Mouse (Mus musculus) stomach, embryonic 15.5 days (tissue): ENCODE results near the gene Erbb4. TPM values are rescaled to one million over a fixed set of nuclear protein-coding genes. Genes with fewer than 3 reads are reported as not detected.
"Not testable (repeated sequence)": the region's sequence is repeated elsewhere in the genome, so short reads cannot be mapped to it uniquely, and the experiment has no call there.

Experiments used
- ATAC-seq: fragments of 200-750 bp; cut with Nextera tagmentation; 2 replicates; pipeline ENCODE4 v1.8.0; 2017; ENCODE audit warnings: low read depth, moderate number of reproducible peaks, moderate TSS enrichment; ENCODE audit not compliant: insufficient read depth, low FRiP score
- H3K27ac ChIP-seq: fragments of 300-500 bp; sonication (generic); 2 replicates; pipeline ENCODE4 v1.5.1; 2015; ENCODE audit warnings: mild to moderate bottlenecking, inconsistent platforms
- H3K27me3 ChIP-seq: fragments of 300-500 bp; sonication (generic); replicated peaks from 2 replicates; pipeline ENCODE4 v1.6.1; 2015; ENCODE audit warnings: inconsistent platforms
- H3K36me3 ChIP-seq: fragments of 300-500 bp; sonication (generic); 2 replicates; pipeline ENCODE4 v1.6.1; 2015; ENCODE audit warnings: inconsistent platforms
- H3K4me1 ChIP-seq: fragments of 300-500 bp; sonication (generic); 2 replicates; pipeline ENCODE4 v1.6.1; 2015; ENCODE audit warnings: inconsistent platforms
- H3K4me2 ChIP-seq: fragments of 300-500 bp; sonication (generic); 2 replicates; pipeline ENCODE4 v1.6.1; 2015; ENCODE audit warnings: mild to moderate bottlenecking, inconsistent platforms
- H3K4me3 ChIP-seq: fragments of 300-500 bp; sonication (generic); replicated peaks from 2 replicates; pipeline ENCODE4 v1.5.1; 2015; ENCODE audit warnings: inconsistent platforms
- H3K9ac ChIP-seq: fragments of 300-500 bp; sonication (generic); 2 replicates; pipeline ENCODE4 v1.6.1; 2015; ENCODE audit warnings: inconsistent platforms
- H3K9me3 ChIP-seq: fragments of 300-500 bp; sonication (generic); 2 replicates; pipeline ENCODE4 v1.6.1; 2016; ENCODE audit warnings: inconsistent platforms
- WGBS: fragments of 180-500 bp; shearing (Covaris S2); methylation state at CpG from one replicate; pipeline ENCODE4 v1.1.7; 2015; 5-methylcytosine and 5-hydroxymethylcytosine counted together
- polyA plus RNA-seq: library from polyadenylated mRNA; unstranded; fragments of >200 nt; fragmentation: Nextera tagmentation; extraction: Ambion mirVana; gene quantifications from 2 replicates; pipeline ENCODE4 v1.2.1, GENCODE M21; 2015

Erbb4 gene
- polyA plus RNA-seq, 1 experiment from 2014 or later, result 0.14 TPM

GRCm38 (mm10) chr1:68830501-68831239, 277.2 kb downstream of the Erbb4 start:
- no peaks in the 10 kb centered on the region for H3K9me3 ChIP-seq
- ATAC-seq, result no peak
- H3K27ac ChIP-seq, result no peak overlapping the region
- no peak overlapping the region for H3K4me3 ChIP-seq
- no peak overlapping the region for H3K9ac ChIP-seq
- H3K27me3 ChIP-seq, result no peaks in the 10 kb centered on the region
- WGBS, result 81% methylated on average over 2 of the region's 2 CpGs
- no peaks in the 10 kb centered on the region for H3K36me3 ChIP-seq
- H3K4me2 ChIP-seq, result no peak overlapping the region
- no peaks in the 10 kb centered on the region for H3K4me1 ChIP-seq

- 78% methylated on average over 2 of the region's 2 CpGs for WGBS
- Histone ChIP-seq H3K4me1 (no peaks in the 10 kb centered on the region), H3K4me3 (no peak overlapping the region), H3K36me3 (no peaks in the 10 kb centered on the region), H3K27ac (no peak overlapping the region), H3K9me3 (no peaks in the 10 kb centered on the region), H3K27me3 (no peaks in the 10 kb centered on the region), H3K4me2 (no peak overlapping the region), H3K9ac (no peak overlapping the region)
- no peak for ATAC-seq
Observed at GRCm38 (mm10) chr1:68823116-68823644, 284.7 kb downstream of the Erbb4 start.

GRCm38 (mm10) chr1:68806711-68807110, 301.1 kb downstream of the Erbb4 start:
- WGBS, result 69% methylated on average over 2 of the region's 2 CpGs
- Histone ChIP-seq H3K4me2 (no peak overlapping the region), H3K36me3 (no peaks in the 10 kb centered on the region), H3K9me3 (no peaks in the 10 kb centered on the region), H3K4me3 (no peak overlapping the region), H3K9ac (no peak overlapping the region), H3K27ac (no peak overlapping the region), H3K27me3 (no peaks in the 10 kb centered on the region), H3K4me1 (no peaks in the 10 kb centered on the region)
- no peak for ATAC-seq

GRCm38 (mm10) chr1:68787409-68788015, 320.3 kb downstream of the Erbb4 start:
- no peak overlapping the region for H3K4me2 ChIP-seq
- no peaks in the 10 kb centered on the region for H3K27me3 ChIP-seq
- H3K4me1 ChIP-seq, result no peaks in the 10 kb centered on the region
- ATAC-seq, result no peak
- 20% methylated on average over 4 of the region's 4 CpGs for WGBS
- no peak overlapping the region for H3K9ac ChIP-seq
- H3K4me3 ChIP-seq, result no peak overlapping the region
- H3K9me3 ChIP-seq, result no peaks in the 10 kb centered on the region
- no peak overlapping the region for H3K27ac ChIP-seq
- no peaks in the 10 kb centered on the region for H3K36me3 ChIP-seq

GRCm38 (mm10) chr1:68780653-68781052, 327.2 kb downstream of the Erbb4 start:
- Histone ChIP-seq H3K27me3 (no peaks in the 10 kb centered on the region), H3K4me2 (no peak overlapping the region), H3K9me3 (no peaks in the 10 kb centered on the region), H3K4me3 (no peak overlapping the region), H3K27ac (no peak overlapping the region), H3K36me3 (no peaks in the 10 kb centered on the region), H3K9ac (no peak overlapping the region), H3K4me1 (no peaks in the 10 kb centered on the region)
- no peak for ATAC-seq
- 22% methylated on average over 2 of the region's 2 CpGs for WGBS

- Histone ChIP-seq H3K4me1 (no peaks in the 10 kb centered on the region), H3K27ac (no peak overlapping the region), H3K4me2 (no peak overlapping the region), H3K9ac (no peak overlapping the region), H3K27me3 (no peaks in the 10 kb centered on the region), H3K4me3 (no peak overlapping the region), H3K9me3 (no peaks in the 10 kb centered on the region), H3K36me3 (no peaks in the 10 kb centered on the region)
- ATAC-seq, result no peak
- whole genome bisulfite sequencing, result 83% methylated on average over 1 of the region's 1 CpGs
Observed at GRCm38 (mm10) chr1:68780032-68780431, 327.8 kb downstream of the Erbb4 start.

GRCm38 (mm10) chr1:68766095-68766494, 341.8 kb downstream of the Erbb4 start:
- not testable (repeated sequence) for H3K4me1 ChIP-seq, H3K27ac ChIP-seq, H3K4me3 ChIP-seq, H3K4me2 ChIP-seq, H3K9me3 ChIP-seq, ATAC-seq, H3K36me3 ChIP-seq, H3K9ac ChIP-seq, H3K27me3 ChIP-seq

- no peaks in the 10 kb centered on the region for H3K36me3 ChIP-seq
- 85% methylated on average over 5 of the region's 5 CpGs for WGBS
- H3K4me2 ChIP-seq, result no peak overlapping the region
Observed at GRCm38 (mm10) chr1:68762456-68762855, 345.4 kb downstream of the Erbb4 start.

GRCm38 (mm10) chr1:68748976-68749375, 358.9 kb downstream of the Erbb4 start:
- no peak for ATAC-seq
- no peaks in the 10 kb centered on the region for H3K27me3 ChIP-seq
- no peaks in the 10 kb centered on the region for H3K9me3 ChIP-seq
- H3K4me1 ChIP-seq, result no peaks in the 10 kb centered on the region
- H3K27ac ChIP-seq, result no peak overlapping the region
- no peak overlapping the region for H3K9ac ChIP-seq
- H3K4me3 ChIP-seq, result no peak overlapping the region
- 14% methylated on average over 1 of the region's 1 CpGs for WGBS
- H3K4me2 ChIP-seq, result no peak overlapping the region
- no peaks in the 10 kb centered on the region for H3K36me3 ChIP-seq

More at GRCm38 (mm10) chr1:68762456-68762855, 345.4 kb downstream of the Erbb4 start:
- Histone ChIP-seq H3K4me3 (no peak overlapping the region), H3K4me1 (no peaks in the 10 kb centered on the region), H3K27ac (no peak overlapping the region), H3K27me3 (no peaks in the 10 kb centered on the region), H3K9me3 (no peaks in the 10 kb centered on the region), H3K9ac (no peak overlapping the region)
- no peak for ATAC-seq

- H3K27ac ChIP-seq, result no peak overlapping the region
- no peak overlapping the region for H3K4me3 ChIP-seq
- no peaks in the 10 kb centered on the region for H3K4me1 ChIP-seq
- ATAC-seq, result no peak
- no peaks in the 10 kb centered on the region for H3K27me3 ChIP-seq
- H3K36me3 ChIP-seq, result no peaks in the 10 kb centered on the region
- no peak overlapping the region for H3K4me2 ChIP-seq
- no peaks in the 10 kb centered on the region for H3K9me3 ChIP-seq
- H3K9ac ChIP-seq, result no peak overlapping the region
Observed at GRCm38 (mm10) chr1:68681478-68681877, 426.4 kb downstream of the Erbb4 start.

- Histone ChIP-seq H3K9me3 (no peaks in the 10 kb centered on the region), H3K36me3 (no peaks in the 10 kb centered on the region), H3K27me3 (no peaks in the 10 kb centered on the region), H3K9ac (no peak overlapping the region), H3K4me2 (no peak overlapping the region), H3K4me1 (no peaks in the 10 kb centered on the region), H3K4me3 (no peak overlapping the region), H3K27ac (no peak overlapping the region)
- 83% methylated on average over 4 of the region's 4 CpGs for WGBS
- no peak for ATAC-seq
Observed at GRCm38 (mm10) chr1:68674667-68675066, 433.2 kb downstream of the Erbb4 start.

- H3K27me3 ChIP-seq, result no peaks in the 10 kb centered on the region
Observed at GRCm38 (mm10) chr1:68666831-68667601, 440.8 kb downstream of the Erbb4 start.

More at GRCm38 (mm10) chr1:68666831-68667601, 440.8 kb downstream of the Erbb4 start:
- Histone ChIP-seq H3K4me1 (no peaks in the 10 kb centered on the region), H3K9me3 (no peaks in the 10 kb centered on the region), H3K4me2 (no peak overlapping the region), H3K27ac (no peak overlapping the region), H3K4me3 (no peak overlapping the region), H3K9ac (no peak overlapping the region), H3K36me3 (no peaks in the 10 kb centered on the region)
- WGBS, result 89% methylated on average over 10 of the region's 10 CpGs
- no peak for ATAC-seq
